Comparison of ENCODE assay signal across 27 mouse cellular contexts in the genomic region with DNA sequence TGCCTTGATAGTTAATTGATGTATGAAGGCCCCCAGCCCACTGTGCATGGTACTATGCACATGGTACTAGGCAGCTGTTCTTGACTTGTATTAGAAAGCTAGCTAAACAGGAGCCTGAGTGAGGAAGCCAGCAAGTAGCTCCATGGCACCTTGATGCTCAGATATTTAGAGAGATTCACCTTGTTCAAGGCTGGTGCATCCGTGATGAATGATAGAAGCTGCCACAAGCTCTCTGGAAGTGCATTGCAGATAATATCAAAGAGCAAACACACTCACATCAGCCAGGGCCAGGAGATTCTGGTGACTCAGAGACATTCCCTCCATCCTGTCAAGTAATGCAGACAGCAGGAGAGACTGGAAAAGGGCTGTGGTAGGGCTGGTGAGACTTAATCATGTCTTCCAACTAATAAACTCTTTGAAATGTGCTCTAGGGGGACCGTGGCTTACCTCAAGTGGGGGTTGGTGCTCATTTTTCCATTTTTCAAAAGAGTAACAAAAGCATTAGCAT.
DNase-seq lines count a peak whose midpoint lies in the region; ATAC-seq lines count a peak whose summit lies in the region.
"Had no signal": no experiment of that assay in that cellular context is flagged by ENCODE, and none has a peak within 500 bp of the region (broad histone marks: within the 10 kb centered on the region; RNA-seq: fewer than 3 reads in every experiment).

No protein-coding gene starts in this region.

- no peaks in the 10 kb centered on the region for H3K4me1 ChIP-seq in embryonic facial prominence, embryonic 15.5 days
- H3K4me1 ChIP-seq in embryonic facial prominence, embryonic 10.5 days, result peaks cover 15% of the 10 kb centered on the region
- no peaks in the 10 kb centered on the region for H3K4me1 ChIP-seq in heart, embryonic 16.5 days (ENCODE audit: control insufficient read depth, insufficient read depth, low read length)
- H3K4me1 ChIP-seq in kidney, embryonic 16.5 days (ENCODE audit: insufficient read depth, low read length), result peaks cover 22% of the 10 kb centered on the region
- peaks cover 8% of the 10 kb centered on the region; the same call in 1 of the 2 replicates for H3K4me1 ChIP-seq in brown adipose tissue, adult 24 weeks (ENCODE audit: control insufficient read depth, insufficient read depth, insufficient read length, low read length)
- H3K4me1 ChIP-seq: liver, embryonic 12.5 days had no signal

- no peaks in the 10 kb centered on the region for H3K27me3 ChIP-seq in embryonic facial prominence, embryonic 15.5 days
- no peaks in the 10 kb centered on the region for H3K27me3 ChIP-seq in embryonic facial prominence, embryonic 10.5 days (replicated peaks; ENCODE audit: low read depth, poor library complexity, severe bottlenecking)
- no peaks in the 10 kb centered on the region for H3K27me3 ChIP-seq in heart, embryonic 16.5 days (ENCODE audit: control insufficient read depth, insufficient read depth, low read length)
- no peaks in the 10 kb centered on the region for H3K27me3 ChIP-seq in kidney, embryonic 16.5 days (ENCODE audit: insufficient read depth, low read length)
- H3K27me3 ChIP-seq: CH12.LX; embryonic facial prominence, embryonic 12.5 days; forebrain, embryonic 13.5 days; hindbrain, embryonic 15.5 days; limb, embryonic 13.5 days; liver, embryonic 12.5 days; midbrain, embryonic 12.5 days had no signal

- no peak overlapping the region for H3K9ac ChIP-seq in embryonic facial prominence, embryonic 15.5 days
- no peak overlapping the region for H3K9ac ChIP-seq in heart, embryonic 16.5 days (ENCODE audit: low read length)
- H3K9ac ChIP-seq in kidney, embryonic 16.5 days (replicated peaks; ENCODE audit: low read length), result no peak overlapping the region
- H3K9ac ChIP-seq: embryonic facial prominence, embryonic 12.5 days; forebrain, embryonic 13.5 days; hindbrain, embryonic 15.5 days; limb, embryonic 13.5 days; liver, embryonic 12.5 days; midbrain, embryonic 12.5 days had no signal

- DNase-seq in embryonic facial prominence, embryonic 10.5 days (ENCODE audit: low spot score), result no peak
- no peak for DNase-seq in heart, postnatal 36 days
- DNase-seq in kidney, postnatal 36 days, result no peak
- DNase-seq in left cerebral cortex, adult 11 months (ENCODE audit: low spot score), result no peak
- DNase-seq: adrenal gland, adult 8-10 months; B cell, adult 2 months; cerebellum, adult 11-12 months; cerebellum, postnatal 10 days; heart, postnatal 14 days; kidney, postnatal 25 days; layer of hippocampus, postnatal 36 days; lung, adult 18-20 months; lung, postnatal 10 days had no signal

- no peak for ATAC-seq in embryonic facial prominence, embryonic 15.5 days (ENCODE audit: insufficient number of reproducible peaks, low FRiP score, low TSS enrichment, low read depth)
- ATAC-seq in heart, embryonic 16.5 days (replicated peaks; ENCODE audit: extremely low read depth, insufficient read depth, low FRiP score), result no peak
- ATAC-seq in kidney, embryonic 16.5 days (ENCODE audit: low FRiP score, low TSS enrichment), result no peak
- ATAC-seq: activated CD4-positive, CD25-positive, alpha-beta regulatory T cell, adult 4 months; forebrain, embryonic 13.5 days; liver, embryonic 12.5 days had no signal

- intact Hi-C loops in heart, postnatal 36 days (cut with DNase I), result loop anchor here (10.0 kb wide), 1 partner anchor 519 kb away; no protein-coding TSS in a partner anchor

- WGBS in embryonic facial prominence, embryonic 15.5 days, result 52% methylated on average over 2 of the region's 2 CpGs
- WGBS in embryonic facial prominence, embryonic 10.5 days, result 72% methylated on average over 2 of the region's 2 CpGs
- WGBS in heart, embryonic 16.5 days, result 51% methylated on average over 2 of the region's 2 CpGs
- 62% methylated on average over 2 of the region's 2 CpGs for WGBS in kidney, embryonic 16.5 days

- H3K27ac ChIP-seq in embryonic facial prominence, embryonic 15.5 days (replicated peaks), result 0 out of 2 replicates have a peak overlapping the region, but pooled peaks have one; percentile 2
- no peak overlapping the region for H3K27ac ChIP-seq in embryonic facial prominence, embryonic 10.5 days (replicated peaks)
- peak overlapping the region; percentile 31 for H3K27ac ChIP-seq in heart, embryonic 16.5 days (ENCODE audit: low read length)
- H3K27ac ChIP-seq in kidney, embryonic 16.5 days (ENCODE audit: low read length), result peak overlapping the region; percentile 85
- peak overlapping the region; percentile 53 for H3K27ac ChIP-seq in brown adipose tissue, adult 24 weeks (replicated peaks; ENCODE audit: low read depth, low read length)
- H3K27ac ChIP-seq: embryonic facial prominence, embryonic 12.5 days; forebrain, embryonic 13.5 days; hindbrain, embryonic 15.5 days; limb, embryonic 13.5 days; liver, embryonic 12.5 days; midbrain, embryonic 12.5 days had no signal

- no peaks in the 10 kb centered on the region for H3K36me3 ChIP-seq in embryonic facial prominence, embryonic 15.5 days
- H3K36me3 ChIP-seq in embryonic facial prominence, embryonic 10.5 days (replicated peaks), result no peaks in the 10 kb centered on the region
- no peaks in the 10 kb centered on the region for H3K36me3 ChIP-seq in heart, embryonic 16.5 days (ENCODE audit: control insufficient read depth, insufficient read depth)
- H3K36me3 ChIP-seq in kidney, embryonic 16.5 days (ENCODE audit: insufficient read depth, low read length), result no peaks in the 10 kb centered on the region
- H3K36me3 ChIP-seq: embryonic facial prominence, embryonic 12.5 days; G1E; hindbrain, embryonic 15.5 days; limb, embryonic 13.5 days; liver, embryonic 12.5 days; midbrain, embryonic 12.5 days had no signal

- no peak overlapping the region for H3K4me3 ChIP-seq in embryonic facial prominence, embryonic 15.5 days (replicated peaks)
- H3K4me3 ChIP-seq in embryonic facial prominence, embryonic 10.5 days, result no peak overlapping the region
- H3K4me3 ChIP-seq in heart, embryonic 16.5 days (ENCODE audit: low read length), result no peak overlapping the region
- no peak overlapping the region for H3K4me3 ChIP-seq in kidney, embryonic 16.5 days (ENCODE audit: low read length)
- H3K4me3 ChIP-seq in brown adipose tissue, adult 24 weeks (ENCODE audit: insufficient read depth, low read depth, low read length), result no peak overlapping the region
- H3K4me3 ChIP-seq: embryonic facial prominence, embryonic 12.5 days; erythroblast, embryonic 14.5 days; forebrain, embryonic 13.5 days; hindbrain, embryonic 15.5 days; limb, embryonic 13.5 days; liver, embryonic 12.5 days; midbrain, embryonic 12.5 days had no signal

- H3K9me3 ChIP-seq in embryonic facial prominence, embryonic 15.5 days (replicated peaks), result no peaks in the 10 kb centered on the region
- H3K9me3 ChIP-seq in embryonic facial prominence, embryonic 10.5 days, result no peaks in the 10 kb centered on the region
- H3K9me3 ChIP-seq in heart, embryonic 16.5 days (replicated peaks; ENCODE audit: control insufficient read depth, low read length), result no peaks in the 10 kb centered on the region
- H3K9me3 ChIP-seq in kidney, embryonic 16.5 days (ENCODE audit: low read length), result no peaks in the 10 kb centered on the region
- H3K9me3 ChIP-seq: embryonic facial prominence, embryonic 12.5 days; forebrain, embryonic 13.5 days; G1E; hindbrain, embryonic 15.5 days; limb, embryonic 13.5 days; liver, embryonic 12.5 days; midbrain, embryonic 12.5 days had no signal

- H3K4me2 ChIP-seq in embryonic facial prominence, embryonic 15.5 days (replicated peaks), result no peak overlapping the region
- H3K4me2 ChIP-seq in heart, embryonic 16.5 days (ENCODE audit: low read depth, low read length), result no peak overlapping the region
- H3K4me2 ChIP-seq in kidney, embryonic 16.5 days (replicated peaks; ENCODE audit: low read depth, low read length), result no peak overlapping the region
- H3K4me2 ChIP-seq: embryonic facial prominence, embryonic 12.5 days; forebrain, embryonic 13.5 days; hindbrain, embryonic 15.5 days; limb, embryonic 13.5 days; liver, embryonic 12.5 days; midbrain, embryonic 12.5 days had no signal
